Mouse (Mus musculus) kidney, adult 8-10 months (tissue): ENCODE results near the gene Ric1.
A peak's percentile ranks its signal among the peaks of the same experiment; 100 is the strongest.
"Not testable (repeated sequence)": the region's sequence is repeated elsewhere in the genome, so short reads cannot be mapped to it uniquely, and the experiment has no call there.

Source experiments
- DNase-seq, 2 experiments: peaks; one replicate each; pipeline ENCODE4 v3.0.0; 2022

The Ric1 gene

GRCm38 (mm10) chr19:29534030-29534429 is 11.9 kb downstream of the Ric1 start:
- DNase-seq: no peak

- DNase-seq: no peak
These were observed 20.3 kb downstream of the Ric1 start for GRCm38 (mm10) chr19:29542256-29542970.

- no peak for DNase-seq
These were observed 21.9 kb downstream of the Ric1 start for GRCm38 (mm10) chr19:29544026-29544425.

- DNase-seq: no peak
These were observed 28.5 kb downstream of the Ric1 start for GRCm38 (mm10) chr19:29550618-29551017.

GRCm38 (mm10) chr19:29551128-29551527 is 29.0 kb downstream of the Ric1 start:
- no peak for DNase-seq

GRCm38 (mm10) chr19:29551980-29552379 is 29.9 kb downstream of the Ric1 start:
- DNase-seq: not testable (repeated sequence)

- not testable (repeated sequence) for DNase-seq
These were observed 35.2 kb downstream of the Ric1 start for GRCm38 (mm10) chr19:29557171-29557845.

- DNase-seq: no peak
These were observed 40.1 kb downstream of the Ric1 start for GRCm38 (mm10) chr19:29562166-29562565.

GRCm38 (mm10) chr19:29562603-29563002 is 40.5 kb downstream of the Ric1 start:
- DNase-seq: no peak

- DNase-seq: peak; percentile 28 to 62
These were observed 41.2 kb downstream of the Ric1 start for GRCm38 (mm10) chr19:29563258-29563779.

- no peak for DNase-seq
These were observed 44.4 kb downstream of the Ric1 start for GRCm38 (mm10) chr19:29566512-29566911.

- DNase-seq: no peak
These were observed 60.4 kb downstream of the Ric1 start for GRCm38 (mm10) chr19:29582439-29582838.

GRCm38 (mm10) chr19:29583734-29584133 is 61.7 kb downstream of the Ric1 start:
- no peak for DNase-seq

- DNase-seq: not testable (repeated sequence)
These were observed 71.7 kb downstream of the Ric1 start for GRCm38 (mm10) chr19:29593783-29594182.

GRCm38 (mm10) chr19:29596276-29596675 is 74.2 kb downstream of the Ric1 start:
- DNase-seq: no peak

GRCm38 (mm10) chr19:29596985-29597384 is 74.9 kb downstream of the Ric1 start:
- DNase-seq: peak in 1 of 2 experiments; percentile 16

- DNase-seq: no peak
These were observed 76.9 kb downstream of the Ric1 start for GRCm38 (mm10) chr19:29598981-29599380.

GRCm38 (mm10) chr19:29603548-29604353 is 81.7 kb downstream of the Ric1 start:
- no peak for DNase-seq

- no peak for DNase-seq
These were observed 82.6 kb downstream of the Ric1 start for GRCm38 (mm10) chr19:29604653-29605052.

GRCm38 (mm10) chr19:29607521-29607920 is 85.4 kb downstream of the Ric1 start:
- DNase-seq: no peak

- DNase-seq: no peak
These were observed 86.1 kb downstream of the Ric1 start for GRCm38 (mm10) chr19:29608212-29608611.

GRCm38 (mm10) chr19:29610907-29611306 is 88.8 kb downstream of the Ric1 start:
- no peak for DNase-seq

GRCm38 (mm10) chr19:29612102-29612501 is 90.0 kb downstream of the Ric1 start:
- DNase-seq: no peak
